Mouse (Mus musculus) gastrocnemius, postnatal 36 days (tissue): ENCODE measurements at regions not wholly inside any gene's neighbourhood (a gene's known extent, or its start where the extent isn't known, plus 50 kb on each side); places are given as distances from the start of the nearest gene placed in this dataset.
A peak's percentile ranks its signal among the peaks of the same experiment; 100 is the strongest.

Experiments used
- DNase-seq, 2 experiments: peaks; one replicate each; pipeline ENCODE4 v3.0.0; 2022
- intact Hi-C: fragments of 180-260 bp; cut with DNase I; formaldehyde crosslinking; loops from one replicate; pipeline ENCODE4 v1.15.1; 2025

DNA sequence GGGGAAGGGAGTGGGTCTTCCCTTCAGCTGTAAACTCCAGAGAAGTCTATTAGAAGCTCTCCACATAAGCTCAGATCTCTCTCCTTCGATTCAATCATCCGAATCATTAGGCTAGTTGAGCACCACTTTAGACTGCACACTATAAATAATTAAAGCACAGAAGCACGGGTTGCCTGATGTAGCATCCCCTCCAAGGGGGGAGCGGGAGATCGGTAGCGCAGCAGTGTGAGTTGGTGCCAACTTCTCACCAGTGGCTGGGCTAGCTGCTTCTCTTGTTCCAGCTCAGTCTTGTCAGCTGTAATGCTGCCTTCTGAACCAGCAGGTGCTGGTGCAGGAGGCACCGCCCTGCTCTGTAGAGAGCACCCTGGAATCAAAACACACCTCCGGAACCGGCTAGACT lies 78.6 kb downstream of the A830031A19Rik start:
- no peak for DNase-seq
- intact Hi-C loops: no loop called here

DNA sequence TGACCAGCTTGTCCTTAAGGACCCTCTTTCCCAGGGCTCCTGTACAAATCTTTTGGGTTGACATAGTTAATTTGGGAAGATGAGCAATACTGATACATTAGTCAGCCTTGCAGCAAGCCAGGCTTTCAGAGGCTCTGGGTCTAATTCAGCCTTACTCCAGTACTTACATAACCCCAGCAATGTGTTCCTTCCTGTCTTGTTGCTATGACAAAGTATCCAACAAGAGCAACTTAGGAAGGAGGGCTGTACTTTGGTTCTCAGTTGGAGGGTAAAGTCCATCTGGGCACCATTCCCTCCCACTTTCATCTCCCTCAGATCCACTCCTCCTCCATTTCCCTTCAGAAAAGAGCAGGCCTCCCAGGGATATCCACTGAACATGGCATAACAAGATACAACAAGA lies 80.7 kb downstream of the A830031A19Rik start:
- intact Hi-C loops: no loop called here
- no peak for DNase-seq

DNA sequence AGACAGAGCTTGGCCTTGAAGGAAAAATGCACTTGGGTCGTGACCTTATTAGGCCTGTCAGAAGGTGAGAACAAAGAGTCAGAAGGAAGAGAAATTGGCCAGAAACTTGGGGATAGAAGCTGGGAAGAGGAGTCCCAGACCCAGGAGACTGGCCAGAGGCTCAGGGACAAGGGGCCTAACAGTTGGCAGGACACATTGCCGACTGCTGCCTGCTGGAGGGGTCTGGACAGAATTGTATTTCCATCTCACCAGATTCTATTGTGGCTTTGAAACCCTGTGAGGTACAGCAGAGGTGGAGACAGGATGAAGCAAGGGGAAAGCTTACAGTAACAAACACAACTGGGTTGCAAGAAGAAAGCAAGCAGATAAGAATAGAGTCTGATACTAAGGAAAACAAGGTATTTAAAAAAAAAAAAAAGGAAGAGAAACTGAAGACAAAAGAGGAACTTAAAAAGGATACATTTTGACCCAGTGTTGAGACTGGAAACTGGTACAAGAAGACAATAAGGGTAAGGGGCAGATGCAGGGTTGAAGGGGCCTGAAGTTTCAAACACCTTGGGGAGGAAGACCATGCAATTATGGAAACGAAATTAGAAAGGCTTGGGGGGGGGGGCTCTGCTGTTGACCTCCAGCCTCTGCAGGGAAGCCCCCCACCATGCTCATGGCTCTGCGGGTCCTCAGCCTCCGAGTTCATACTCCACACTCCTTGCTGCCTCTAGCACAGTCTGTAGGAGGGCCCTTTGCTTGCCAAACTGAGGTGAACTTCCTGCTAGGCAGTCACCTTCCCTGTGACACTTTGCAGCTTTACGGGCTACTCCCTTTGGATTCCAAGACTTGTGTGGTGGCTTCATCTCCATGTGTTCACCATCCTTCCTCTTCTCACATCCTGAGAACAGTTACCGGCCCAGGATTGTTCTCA lies 87.1 kb downstream of the A830031A19Rik start:
- no peak for DNase-seq
- intact Hi-C loops: no loop called here

DNA sequence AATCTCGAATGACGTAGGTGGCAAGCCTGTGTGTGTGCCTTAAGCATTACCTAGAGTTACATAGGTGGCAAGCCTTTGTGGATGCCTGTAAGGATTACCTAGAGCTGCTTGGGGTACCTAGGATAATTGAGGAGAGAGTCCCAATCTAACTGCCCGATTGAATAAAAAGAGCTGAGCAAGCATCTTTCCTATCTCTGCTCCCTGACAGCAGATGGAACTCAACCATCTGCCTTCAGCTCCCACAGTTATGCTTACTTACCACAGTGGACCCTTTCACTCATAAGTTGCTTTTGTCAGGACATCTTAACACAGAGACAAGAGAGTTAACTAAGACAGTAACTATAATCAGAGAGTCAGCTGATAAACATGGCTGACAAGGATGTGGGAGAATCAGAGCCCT lies 89.6 kb downstream of the A830031A19Rik start:
- intact Hi-C loops: no loop called here
- no peak for DNase-seq

DNA sequence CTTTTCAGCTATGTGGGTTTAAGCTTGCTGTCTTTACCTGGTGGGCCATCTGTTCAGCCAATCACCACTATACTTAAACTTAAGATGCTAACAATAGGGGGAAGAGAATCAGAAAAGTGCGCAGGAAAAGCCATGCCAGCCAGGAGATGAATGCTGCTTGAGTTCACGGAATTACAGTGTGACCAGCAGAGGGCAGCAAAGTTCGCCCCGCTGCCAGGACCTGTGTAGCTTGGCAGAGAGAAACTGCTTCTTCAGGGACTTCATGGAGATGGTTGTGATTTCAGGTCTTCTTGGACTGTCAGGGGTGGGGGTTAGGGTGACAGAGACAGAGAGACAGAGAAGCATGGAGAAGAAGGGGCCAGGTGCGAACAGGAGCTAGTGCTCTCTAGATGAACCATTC lies 84.3 kb upstream of the Papolg start:
- intact Hi-C loops: no loop called here
- DNase-seq: peak; percentile 28 to 32

DNA sequence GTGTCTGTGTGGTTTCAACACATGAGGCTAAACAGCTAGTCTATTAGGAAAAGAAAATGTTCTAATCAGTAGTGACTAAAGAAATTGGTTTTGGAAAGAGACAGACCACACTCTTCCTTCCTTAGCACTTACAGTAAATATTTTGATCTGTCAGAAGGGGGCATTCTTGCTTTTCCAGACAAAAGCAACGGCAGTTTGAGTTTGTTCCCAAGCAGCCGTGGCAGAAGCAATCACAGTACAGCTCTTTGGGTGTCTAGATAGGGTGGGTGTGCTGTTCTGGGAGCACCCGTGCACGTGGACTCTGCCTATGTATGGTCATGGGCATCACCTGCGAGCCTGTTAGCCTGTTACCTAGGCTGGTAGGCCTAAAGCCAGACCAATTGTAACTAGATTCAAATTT lies 83.2 kb upstream of the Papolg start:
- DNase-seq: no peak
- intact Hi-C loops: no loop called here

DNA sequence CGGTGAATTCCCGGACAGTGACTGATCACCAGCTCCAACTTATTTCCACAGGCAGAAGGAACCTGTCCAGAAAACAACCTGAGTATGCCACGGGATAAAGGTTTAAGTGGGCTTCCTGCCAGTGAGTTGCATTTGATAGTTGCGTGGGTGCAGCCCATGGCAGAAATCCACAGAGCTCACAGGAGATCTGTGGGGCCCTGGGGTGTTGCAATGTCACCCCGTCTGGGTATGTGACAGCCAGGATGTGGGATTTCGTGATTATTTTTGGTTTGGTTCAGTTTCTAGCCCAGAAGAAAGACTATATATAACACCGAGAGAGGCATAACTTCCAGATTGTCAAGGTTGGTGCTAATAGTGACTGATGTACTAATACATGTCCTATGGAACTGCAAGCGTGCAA lies 82.0 kb upstream of the Papolg start:
- no peak for DNase-seq
- intact Hi-C loops: no loop called here

DNA sequence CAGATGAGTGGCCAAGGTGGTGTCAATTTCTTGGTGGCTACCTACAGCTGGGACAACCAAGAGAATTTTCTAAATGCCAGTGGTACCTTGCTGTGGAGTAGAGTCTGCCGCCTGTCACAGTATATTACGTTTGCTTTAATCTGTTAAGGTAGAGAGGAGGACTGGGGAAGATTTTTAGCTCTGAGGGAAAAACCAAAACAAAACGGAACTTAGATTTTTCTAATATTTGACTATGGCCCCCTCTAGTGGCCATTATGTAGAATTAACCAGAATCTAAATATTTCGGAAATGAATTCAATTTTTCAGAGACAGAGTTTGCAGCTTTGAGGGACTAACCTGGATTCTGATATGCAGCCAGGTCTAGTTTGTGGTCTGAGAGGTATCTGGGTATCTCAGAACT lies 59.3 kb upstream of the Papolg start:
- intact Hi-C loops: loop anchor here (2.0 to 10.0 kb wide), 3 partner anchors 60 to 277 kb away; partner anchors contain the start of gene Papolg

DNA sequence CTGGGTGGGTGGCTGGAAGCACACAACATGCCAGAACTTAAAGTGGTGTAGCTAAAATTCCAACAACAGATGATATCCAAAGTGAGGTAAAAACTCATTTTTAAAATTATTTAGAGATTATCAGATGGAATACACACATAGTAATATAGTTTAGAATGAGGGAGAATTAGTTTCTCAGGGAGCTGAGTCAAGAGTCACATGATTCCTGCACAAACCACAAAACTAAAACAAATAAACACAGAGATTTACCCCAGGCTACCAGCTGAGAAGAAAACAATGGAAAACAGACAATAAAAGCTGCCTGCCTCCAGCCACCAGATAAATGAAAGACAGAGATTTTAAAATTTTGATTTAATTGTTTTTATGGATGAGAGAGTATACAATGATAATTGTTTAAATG lies 50.9 kb upstream of the Papolg start:
- no peak for DNase-seq
- intact Hi-C loops: no loop called here

More for the DNA sequence above, 59.3 kb upstream of the Papolg start:
- no peak for DNase-seq
